Mouse (Mus musculus) kidney, embryonic 14.5 days (tissue): Measurements from ENCODE around the gene Tsc2. TPM values are rescaled to one million over a fixed set of nuclear protein-coding genes. Genes with fewer than 3 reads are reported as not detected.

Experiments
- ATAC-seq: fragments of 200-750 bp; cut with Nextera tagmentation; 2 replicates; pipeline ENCODE4 v1.8.0; 2017; ENCODE audit warnings: moderate number of reproducible peaks, mild to moderate bottlenecking, moderate TSS enrichment, moderate library complexity; ENCODE audit not compliant: low FRiP score, low TSS enrichment
- H3K27ac ChIP-seq: fragments of 300-500 bp; sonication (generic); 2 replicates; pipeline ENCODE4 v1.5.1; 2014; ENCODE audit warnings: low read depth, mild to moderate bottlenecking, low read length, moderate library complexity, mixed read lengths
- H3K27me3 ChIP-seq: fragments of 300-500 bp; sonication (generic); 2 replicates; pipeline ENCODE4 v1.6.1; 2014; ENCODE audit warnings: mild to moderate bottlenecking, low read length; ENCODE audit not compliant: control insufficient read depth, insufficient read depth
- H3K36me3 ChIP-seq: fragments of 300-500 bp; sonication (generic); 2 replicates; pipeline ENCODE4 v1.6.1; 2014; ENCODE audit warnings: low read length, mixed read lengths; ENCODE audit not compliant: control insufficient read depth, insufficient read depth
- H3K4me1 ChIP-seq: fragments of 300-500 bp; sonication (generic); 2 replicates; pipeline ENCODE4 v1.6.1; 2014; ENCODE audit warnings: low read length, mixed read lengths; ENCODE audit not compliant: control insufficient read depth, insufficient read depth
- H3K4me2 ChIP-seq: fragments of 300-500 bp; sonication (generic); replicated peaks from 2 replicates; pipeline ENCODE4 v1.6.1; 2014; ENCODE audit warnings: low read depth, mild to moderate bottlenecking, low read length
- H3K4me3 ChIP-seq: fragments of 300-500 bp; sonication (generic); 2 replicates; pipeline ENCODE4 v1.5.1; 2014; ENCODE audit warnings: mild to moderate bottlenecking, low read length
- H3K9ac ChIP-seq: fragments of 300-500 bp; sonication (generic); 2 replicates; pipeline ENCODE4 v1.6.1; 2014; ENCODE audit warnings: low read depth, mild to moderate bottlenecking, low read length, moderate library complexity
- H3K9me3 ChIP-seq: fragments of 300-500 bp; sonication (generic); 2 replicates; pipeline ENCODE4 v1.6.1; 2016; ENCODE audit warnings: low read length; ENCODE audit not compliant: control insufficient read depth
- WGBS: fragments of 180-500 bp; shearing (Covaris S2); extraction: QIAGEN DNeasy Blood & Tissue Kit; methylation state at CpG from one replicate; pipeline ENCODE4 v1.1.7; 2014; 5-methylcytosine and 5-hydroxymethylcytosine counted together
- polyA plus RNA-seq: library from polyadenylated mRNA; unstranded; fragments of >200 nt; fragmentation: Nextera tagmentation; extraction: Ambion mirVana; gene quantifications from 2 replicates; pipeline ENCODE4 v1.2.1, GENCODE M21; 2014

The Tsc2 gene
- polyA plus RNA-seq, 1 experiment from 2014 or later, result 55.4 TPM

GRCm38 (mm10) chr17:24608874-24609273, 23.6 kb downstream of the Tsc2 start:
- ATAC-seq, result no peak
- peaks cover 69% of the 10 kb centered on the region for H3K36me3 ChIP-seq

GRCm38 (mm10) chr17:24608370-24608769, 24.1 kb downstream of the Tsc2 start:
- ATAC-seq, result no peak
- Histone ChIP-seq H3K27ac (no peak overlapping the region), H3K36me3 (peaks cover 65% of the 10 kb centered on the region), H3K4me1 (no peaks in the 10 kb centered on the region), H3K27me3 (no peaks in the 10 kb centered on the region), H3K9me3 (no peaks in the 10 kb centered on the region), H3K9ac (no peak overlapping the region), H3K4me2 (no peak overlapping the region), H3K4me3 (no peak overlapping the region)
- WGBS, result 92% methylated on average over 4 of the region's 4 CpGs

More at GRCm38 (mm10) chr17:24608874-24609273, 23.6 kb downstream of the Tsc2 start:
- H3K27me3 ChIP-seq, result no peaks in the 10 kb centered on the region
- H3K9ac ChIP-seq, result no peak overlapping the region
- no peaks in the 10 kb centered on the region for H3K9me3 ChIP-seq
- no peak overlapping the region for H3K27ac ChIP-seq
- H3K4me1 ChIP-seq, result no peaks in the 10 kb centered on the region
- H3K4me2 ChIP-seq, result no peak overlapping the region
- 92% methylated on average over 8 of the region's 8 CpGs for WGBS
- no peak overlapping the region for H3K4me3 ChIP-seq

DNA sequence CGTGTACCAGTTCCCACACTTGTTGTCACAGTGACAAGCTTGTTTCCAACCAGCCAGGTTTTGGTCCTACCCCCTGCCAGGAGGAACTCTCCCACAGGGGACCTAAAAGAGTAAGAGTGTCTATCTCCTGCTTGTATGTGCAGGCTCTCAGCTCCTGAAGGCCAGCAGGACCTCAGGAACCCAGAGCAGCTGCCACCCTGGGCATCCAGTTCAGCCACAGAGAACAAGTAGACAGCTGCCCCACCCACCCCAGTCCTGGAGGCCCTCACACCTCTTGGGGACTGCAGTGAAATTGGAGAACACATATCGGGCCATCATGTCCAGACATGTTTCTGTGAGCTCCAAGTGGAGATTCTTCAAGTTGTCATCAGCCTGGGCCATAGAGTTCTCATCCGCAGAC, 27.9 kb downstream of the Tsc2 start:
- Histone ChIP-seq H3K27ac (no peak overlapping the region), H3K9ac (no peak overlapping the region), H3K9me3 (no peaks in the 10 kb centered on the region), H3K4me1 (no peaks in the 10 kb centered on the region), H3K36me3 (peaks cover 85% of the 10 kb centered on the region), H3K27me3 (no peaks in the 10 kb centered on the region), H3K4me2 (no peak overlapping the region), H3K4me3 (no peak overlapping the region)
- WGBS, result 88% methylated on average over 3 of the region's 3 CpGs
- no peak for ATAC-seq

- H3K27ac ChIP-seq, result no peak overlapping the region
- ATAC-seq, result no peak
- no peak overlapping the region for H3K4me2 ChIP-seq
- H3K36me3 ChIP-seq, result peaks cover 88% of the 10 kb centered on the region
- no peaks in the 10 kb centered on the region for H3K9me3 ChIP-seq
- WGBS, result 91% methylated on average over 8 of the region's 8 CpGs
- H3K4me1 ChIP-seq, result no peaks in the 10 kb centered on the region
- H3K4me3 ChIP-seq, result no peak overlapping the region
- no peak overlapping the region for H3K9ac ChIP-seq
- no peaks in the 10 kb centered on the region for H3K27me3 ChIP-seq
Measured at GRCm38 (mm10) chr17:24603961-24604360, 28.5 kb downstream of the Tsc2 start.

DNA sequence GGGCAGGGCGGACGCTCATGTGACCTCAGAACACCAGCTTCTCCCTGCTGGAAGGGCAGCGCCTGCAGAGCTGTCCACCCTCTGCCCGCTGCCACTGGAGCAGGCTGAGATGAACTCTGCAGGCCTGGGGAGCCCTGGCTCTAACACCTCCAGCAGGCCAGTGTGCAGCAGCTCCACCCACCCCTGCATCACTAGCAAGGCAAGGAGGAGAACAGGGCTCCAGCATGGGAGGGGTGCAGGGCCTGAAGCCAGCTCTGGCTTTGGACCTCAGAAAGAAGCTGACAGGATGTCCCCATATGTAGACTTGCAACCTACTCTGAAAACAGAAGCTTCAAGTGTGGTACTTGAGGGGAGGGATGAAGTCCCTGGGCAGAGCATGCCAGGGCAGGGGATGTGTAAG, 31.9 kb downstream of the Tsc2 start:
- no peak overlapping the region for H3K27ac ChIP-seq
- 94% methylated on average over 4 of the region's 4 CpGs for WGBS
- H3K36me3 ChIP-seq, result peaks cover 87% of the 10 kb centered on the region
- H3K4me2 ChIP-seq, result no peak overlapping the region
- no peak for ATAC-seq
- no peaks in the 10 kb centered on the region for H3K4me1 ChIP-seq
- no peaks in the 10 kb centered on the region for H3K27me3 ChIP-seq
- no peaks in the 10 kb centered on the region for H3K9me3 ChIP-seq
- H3K4me3 ChIP-seq, result no peak overlapping the region
- no peak overlapping the region for H3K9ac ChIP-seq

GRCm38 (mm10) chr17:24597989-24598388, 34.4 kb downstream of the Tsc2 start:
- H3K36me3 ChIP-seq, result peaks cover 92% of the 10 kb centered on the region
- H3K4me1 ChIP-seq, result no peaks in the 10 kb centered on the region
- no peak overlapping the region for H3K4me3 ChIP-seq
- no peaks in the 10 kb centered on the region for H3K9me3 ChIP-seq
- H3K27me3 ChIP-seq, result no peaks in the 10 kb centered on the region
- 87% methylated on average over 3 of the region's 3 CpGs for WGBS
- no peak overlapping the region for H3K4me2 ChIP-seq
- H3K9ac ChIP-seq, result no peak overlapping the region
- no peak for ATAC-seq
- H3K27ac ChIP-seq, result no peak overlapping the region

GRCm38 (mm10) chr17:24596471-24597183, 35.8 kb downstream of the Tsc2 start:
- Histone ChIP-seq H3K4me1 (no peaks in the 10 kb centered on the region), H3K27me3 (no peaks in the 10 kb centered on the region), H3K9me3 (no peaks in the 10 kb centered on the region), H3K27ac (no peak overlapping the region), H3K4me2 (no peak overlapping the region), H3K4me3 (no peak overlapping the region), H3K36me3 (peaks cover 91% of the 10 kb centered on the region), H3K9ac (no peak overlapping the region)
- WGBS, result 86% methylated on average over 19 of the region's 19 CpGs
- ATAC-seq, result no peak

GRCm38 (mm10) chr17:24596073-24596466, 36.4 kb downstream of the Tsc2 start:
- no peak overlapping the region for H3K9ac ChIP-seq
- peaks cover 91% of the 10 kb centered on the region for H3K36me3 ChIP-seq
- no peaks in the 10 kb centered on the region for H3K9me3 ChIP-seq
- no peak overlapping the region for H3K4me2 ChIP-seq
- WGBS, result 81% methylated on average over 5 of the region's 5 CpGs
- no peaks in the 10 kb centered on the region for H3K4me1 ChIP-seq
- H3K4me3 ChIP-seq, result no peak overlapping the region
- no peak overlapping the region for H3K27ac ChIP-seq
- no peak for ATAC-seq
- no peaks in the 10 kb centered on the region for H3K27me3 ChIP-seq

- Histone ChIP-seq H3K36me3 (peaks cover 91% of the 10 kb centered on the region), H3K4me1 (no peaks in the 10 kb centered on the region), H3K27ac (no peak overlapping the region), H3K9me3 (no peaks in the 10 kb centered on the region), H3K4me2 (no peak overlapping the region), H3K4me3 (no peak overlapping the region), H3K27me3 (no peaks in the 10 kb centered on the region), H3K9ac (no peak overlapping the region)
- WGBS, result 73% methylated on average over 17 of the region's 17 CpGs
- ATAC-seq, result peak; percentile 20; the same call in 1 of the 2 replicates
Measured at GRCm38 (mm10) chr17:24595126-24596072, 37.0 kb downstream of the Tsc2 start.
